Mouse (Mus musculus) hindbrain, embryonic 10.5 days (tissue): ENCODE measurements at regions not wholly inside any gene's neighbourhood (a gene's known extent, or its start where the extent isn't known, plus 50 kb on each side); places are given as distances from the start of the nearest gene placed in this dataset.

Experiments
- DNase-seq: peaks from one replicate; pipeline ENCODE4 v3.0.0-alpha.2; 2017; ENCODE audit warnings: low spot score
- H3K27ac ChIP-seq: fragments of 300-500 bp; sonication (generic); 2 replicates; pipeline ENCODE4 v1.5.1; 2016; ENCODE audit warnings: mild to moderate bottlenecking, moderate library complexity
- H3K27me3 ChIP-seq: fragments of 300-500 bp; sonication (generic); 2 replicates; pipeline ENCODE4 v1.6.1; 2016; ENCODE audit warnings: mild to moderate bottlenecking; ENCODE audit not compliant: poor library complexity, insufficient read depth, severe bottlenecking
- H3K36me3 ChIP-seq: fragments of 300-500 bp; sonication (generic); 2 replicates; pipeline ENCODE4 v1.6.1; 2016; ENCODE audit warnings: mild to moderate bottlenecking, moderate library complexity
- H3K4me1 ChIP-seq: fragments of 300-500 bp; sonication (generic); replicated peaks from 2 replicates; pipeline ENCODE4 v1.6.1; 2016; ENCODE audit warnings: mild to moderate bottlenecking
- H3K4me3 ChIP-seq: fragments of 300-500 bp; sonication (generic); 2 replicates; pipeline ENCODE4 v1.5.1; 2016; ENCODE audit warnings: mild to moderate bottlenecking, moderate library complexity
- H3K9me3 ChIP-seq: fragments of 300-500 bp; sonication (generic); 2 replicates; pipeline ENCODE4 v1.6.1; 2016; ENCODE audit warnings: mild to moderate bottlenecking, moderate library complexity
- WGBS: fragments of 180-500 bp; shearing (Covaris S2); methylation state at CpG from one replicate; pipeline ENCODE4 v1.1.7; 2016; 5-methylcytosine and 5-hydroxymethylcytosine counted together

- Histone ChIP-seq H3K4me1 (peaks cover 7% of the 10 kb centered on the region), H3K27ac (no peak overlapping the region), H3K4me3 (no peak overlapping the region), H3K36me3 (no peaks in the 10 kb centered on the region), H3K27me3 (no peaks in the 10 kb centered on the region), H3K9me3 (no peaks in the 10 kb centered on the region)
- WGBS: 73% methylated on average over 5 of the region's 5 CpGs
- no peak for DNase-seq
These were observed 220.0 kb downstream of the Mpdz start for GRCm38 (mm10) chr4:81222468-81223175.
